Mouse (Mus musculus) Patski (cell line): Measurements from ENCODE around the gene Zfp366. TPM values are rescaled to one million over a fixed set of nuclear protein-coding genes. Genes with fewer than 3 reads are reported as not detected.

Experiments used
- ATAC-seq: fragments of 100-300 bp; one replicate; pipeline ENCODE4 v1.8.0; 2021
- CTCF ChIA-PET: fragments of 350-600 bp; sonication (Branson Sonifier 250); formaldehyde crosslinking; loops from one replicate; lab custom pipeline; 2022; ENCODE audit warnings: inconsistent platforms; lab: Charles Lee
- POLR2A ChIA-PET: fragments of 350-600 bp; sonication (Branson Sonifier 250); formaldehyde crosslinking; loops from one replicate; lab custom pipeline; 2022; ENCODE audit warnings: antibody characterized with exemption, inconsistent platforms; lab: Charles Lee
- DNase-seq: peaks from one replicate; pipeline ENCODE4 v3.0.0-alpha.2; 2011; ENCODE audit warnings: low read depth, low spot score
- H3K27me3 ChIP-seq: fragments of 371-371 bp; one replicate; pipeline ENCODE4 v1.5.1; 2021
- CTCF ChIP-seq: fragments of 100-300 bp; IDR thresholded peaks from one replicate; pipeline ENCODE4 v1.5.1; 2021
- in situ Hi-C: fragments of 300-500 bp; cut with MboI; formaldehyde crosslinking; loops from 3 replicates; pipeline ENCODE4 v1.11.1; 2018; ENCODE audit warnings: low pct_unique_long_range_greater_than_20kb, mixed read lengths
- polyA plus RNA-seq: library from polyadenylated mRNA; unstranded; gene quantifications from one replicate; pipeline ENCODE4 v1.2.3, GENCODE M21; 2021

The Zfp366 gene
- polyA plus RNA-seq, 1 experiment from 2014 or later, result 0.01 TPM

- in situ Hi-C loops, result no loop called here
- POLR2A ChIA-PET, result no interaction called here
- DNase-seq (no peak), ATAC-seq (no peak)
- no peaks in the 10 kb centered on the region for H3K27me3 ChIP-seq
- CTCF ChIA-PET, result no interaction called here
- no peak for TF ChIP-seq CTCF
Measured at GRCm38 (mm10) chr13:99245916-99246460, 61.4 kb downstream of the Zfp366 start.

DNA sequence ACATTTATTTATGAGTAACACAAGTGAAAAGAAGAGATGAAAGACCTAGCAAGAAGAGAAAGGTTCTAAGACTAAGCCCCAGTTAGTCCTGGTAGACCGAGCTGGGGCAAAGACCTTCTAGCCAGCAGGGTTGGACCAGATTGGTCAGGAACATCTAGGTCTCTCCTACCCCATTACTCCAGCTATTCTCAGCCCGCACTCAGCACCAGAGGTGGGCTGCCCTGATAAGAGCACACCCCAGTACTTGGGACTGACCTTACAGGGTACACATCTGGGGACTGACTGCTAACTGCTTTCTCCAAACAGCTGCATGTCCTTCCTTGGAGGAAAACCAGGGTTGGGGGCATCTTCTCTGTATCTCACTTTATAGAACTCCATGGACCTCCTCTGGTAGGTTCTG is 66.2 kb downstream of the Zfp366 start:
- DNase-seq (no peak), ATAC-seq (no peak)
- no peaks in the 10 kb centered on the region for H3K27me3 ChIP-seq
- CTCF ChIA-PET, result interaction anchor here (1.1 to 1.2 kb wide), 2 partner anchors 9 to 27 kb away, joined by 3 read pairs; no protein-coding TSS in a partner anchor
- no peak for TF ChIP-seq CTCF
- POLR2A ChIA-PET, result no interaction called here
- in situ Hi-C loops, result no loop called here

- ChIA-PET POLR2A (no interaction called here), CTCF (no interaction called here)
- in situ Hi-C loops, result no loop called here
- no peak for ATAC-seq
- DNase-seq, result no peak
- TF ChIP-seq CTCF, result no peak
- H3K27me3 ChIP-seq, result no peaks in the 10 kb centered on the region
Measured at GRCm38 (mm10) chr13:99254215-99254614, 69.6 kb downstream of the Zfp366 start.

DNA sequence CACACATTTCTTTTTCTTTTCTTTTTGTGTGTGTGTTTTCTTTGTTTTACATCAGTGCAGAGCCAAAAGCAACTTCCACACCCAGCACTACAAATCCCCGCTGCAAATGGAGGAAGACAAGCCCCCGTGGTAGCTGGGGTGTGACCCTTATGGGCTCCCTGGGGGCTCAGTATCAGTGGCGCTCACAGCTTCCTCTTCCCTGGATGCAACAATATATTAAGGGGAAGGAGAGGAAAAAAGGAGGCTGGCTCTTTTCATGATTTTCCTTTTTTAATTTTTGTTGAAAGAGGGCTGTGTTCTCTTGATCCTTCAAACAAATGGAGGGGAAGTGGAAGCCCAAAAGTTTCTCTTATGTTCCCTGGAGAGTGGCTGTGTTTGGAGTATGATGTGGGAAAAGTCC is 70.2 kb downstream of the Zfp366 start:
- no peak for TF ChIP-seq CTCF
- DNase-seq, result no peak
- ChIA-PET CTCF (no interaction called here), POLR2A (no interaction called here)
- ATAC-seq, result no peak
- in situ Hi-C loops, result no loop called here
- H3K27me3 ChIP-seq, result no peaks in the 10 kb centered on the region

DNA sequence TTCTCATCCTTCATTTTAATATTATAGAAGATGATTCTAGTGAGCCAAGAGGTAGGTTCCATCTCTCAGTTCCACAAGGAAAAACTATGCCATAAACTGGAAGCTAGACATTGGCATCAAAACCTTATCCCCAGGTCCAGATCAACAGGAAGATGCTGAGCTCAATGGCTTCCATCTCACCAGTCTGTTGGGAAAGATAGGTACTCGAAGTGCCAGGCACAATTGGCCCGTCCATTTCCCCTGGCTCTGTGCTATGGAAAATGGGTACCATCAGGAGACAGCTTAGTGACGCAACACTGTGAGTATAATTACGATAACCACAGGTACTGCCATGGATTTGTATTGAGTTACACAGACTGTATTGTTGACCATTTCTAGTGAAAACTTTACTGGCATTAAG is 72.3 kb downstream of the Zfp366 start:
- ATAC-seq (no peak), DNase-seq (no peak)
- ChIA-PET CTCF (interaction anchor here (1.4 kb wide), 1 partner anchor 14 kb away, joined by 3 read pairs; no protein-coding TSS in a partner anchor), POLR2A (no interaction called here)
- no peak for TF ChIP-seq CTCF
- in situ Hi-C loops, result no loop called here
- no peaks in the 10 kb centered on the region for H3K27me3 ChIP-seq

DNA sequence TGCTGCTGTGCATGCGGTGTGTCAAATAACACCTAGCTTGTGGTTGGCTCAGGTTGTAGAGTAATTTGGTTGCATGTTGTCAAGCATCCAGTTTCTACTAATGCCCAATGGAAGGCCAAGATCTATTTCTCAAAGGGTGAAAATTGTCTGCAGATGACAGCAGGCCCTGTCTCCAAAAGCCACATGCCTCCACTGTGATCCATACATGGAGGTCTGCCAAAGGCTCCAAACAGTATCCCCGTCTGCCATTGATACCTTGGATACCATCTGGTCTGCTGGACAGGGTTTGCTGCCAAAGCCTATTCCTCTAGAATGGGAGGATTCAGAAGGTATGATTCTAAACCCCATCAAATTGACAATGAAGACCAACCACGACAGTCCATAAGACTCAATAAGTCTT is 74.1 kb downstream of the Zfp366 start:
- CTCF ChIA-PET, result no interaction called here
- no peaks in the 10 kb centered on the region for H3K27me3 ChIP-seq
- ATAC-seq (no peak), DNase-seq (no peak)
- in situ Hi-C loops, result no loop called here
- POLR2A ChIA-PET, result no interaction called here
- TF ChIP-seq CTCF, result no peak

- ChIA-PET POLR2A (no interaction called here), CTCF (no interaction called here)
- no peaks in the 10 kb centered on the region for H3K27me3 ChIP-seq
- ATAC-seq (no peak), DNase-seq (no peak)
- TF ChIP-seq CTCF, result no peak
- in situ Hi-C loops, result no loop called here
Measured at GRCm38 (mm10) chr13:99259502-99260174, 75.0 kb downstream of the Zfp366 start.

DNA sequence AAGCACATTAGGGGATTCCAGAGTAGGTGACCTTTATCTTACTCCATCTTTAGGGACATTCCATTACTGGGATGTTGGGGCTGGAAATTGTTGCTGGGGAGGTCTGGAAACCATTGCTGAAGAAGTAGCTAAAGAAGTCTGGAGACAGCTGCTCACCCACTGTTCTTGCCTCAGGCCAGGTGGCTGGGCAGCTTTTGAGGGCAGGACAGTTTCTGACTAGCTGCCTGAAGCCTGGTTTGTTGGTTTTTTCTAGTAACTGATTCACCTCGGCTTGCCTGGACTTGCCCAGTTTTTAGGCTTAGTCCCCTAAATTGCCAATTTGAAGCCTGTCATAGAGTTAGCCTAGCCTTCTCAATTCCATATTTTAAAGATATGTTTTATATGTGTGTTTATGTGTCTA is 77.8 kb downstream of the Zfp366 start:
- CTCF ChIA-PET, result interaction anchor here (1.4 kb wide), 1 partner anchor 17 kb away, joined by 3 read pairs; no protein-coding TSS in a partner anchor
- in situ Hi-C loops, result no loop called here
- H3K27me3 ChIP-seq, result no peaks in the 10 kb centered on the region
- ATAC-seq (no peak), DNase-seq (no peak)
- no peak for TF ChIP-seq CTCF
- POLR2A ChIA-PET, result no interaction called here

GRCm38 (mm10) chr13:99263159-99263783 is 78.6 kb downstream of the Zfp366 start:
- ATAC-seq, result no peak
- ChIA-PET POLR2A (no interaction called here), CTCF (interaction anchor here (1.0 to 1.4 kb wide), 2 partner anchors 16 to 19 kb away, joined by 3 read pairs; no protein-coding TSS in a partner anchor)
- no peaks in the 10 kb centered on the region for H3K27me3 ChIP-seq
- no peak for DNase-seq
- no peak for TF ChIP-seq CTCF
- in situ Hi-C loops, result no loop called here

GRCm38 (mm10) chr13:99264483-99264882 is 79.9 kb downstream of the Zfp366 start:
- ChIA-PET POLR2A (no interaction called here), CTCF (no interaction called here)
- no peak for ATAC-seq
- in situ Hi-C loops, result no loop called here
- no peaks in the 10 kb centered on the region for H3K27me3 ChIP-seq
- TF ChIP-seq CTCF, result no peak
- DNase-seq, result no peak

- no peaks in the 10 kb centered on the region for H3K27me3 ChIP-seq
- ChIA-PET CTCF (no interaction called here), POLR2A (no interaction called here)
- TF ChIP-seq CTCF, result no peak
- in situ Hi-C loops, result no loop called here
- ATAC-seq, result no peak
- DNase-seq, result no peak
Measured at GRCm38 (mm10) chr13:99272046-99272445, 87.4 kb downstream of the Zfp366 start.
